Mouse (Mus musculus) forebrain, embryonic 11.5 days (tissue): ENCODE data around the gene Gm11541. TPM values are rescaled to one million over a fixed set of nuclear protein-coding genes. Genes with fewer than 3 reads are reported as not detected.

Experiments
- ATAC-seq: fragments of 200-750 bp; cut with Nextera tagmentation; replicated peaks from 2 replicates; pipeline ENCODE4 v1.8.0; 2017; ENCODE audit warnings: moderate TSS enrichment; ENCODE audit not compliant: low FRiP score
- DNase-seq: peaks from one replicate; pipeline ENCODE4 v3.0.0-alpha.2; 2017; ENCODE audit warnings: low spot score
- H3K27ac ChIP-seq: fragments of 300-500 bp; sonication (generic); 2 replicates; pipeline ENCODE4 v1.5.1; 2014; ENCODE audit warnings: low read depth, low read length
- H3K27me3 ChIP-seq: fragments of 300-500 bp; sonication (generic); 2 replicates; pipeline ENCODE4 v1.6.1; 2014; ENCODE audit warnings: mild to moderate bottlenecking, low read length, mixed read lengths; ENCODE audit not compliant: control insufficient read depth, insufficient read depth
- H3K36me3 ChIP-seq: fragments of 300-500 bp; sonication (generic); 2 replicates; pipeline ENCODE4 v1.6.1; 2014; ENCODE audit warnings: mild to moderate bottlenecking, low read length, moderate library complexity, mixed read lengths; ENCODE audit not compliant: control insufficient read depth, insufficient read depth
- H3K4me1 ChIP-seq: fragments of 300-500 bp; sonication (generic); replicated peaks from 2 replicates; pipeline ENCODE4 v1.6.1; 2014; ENCODE audit warnings: low read length, mixed read lengths; ENCODE audit not compliant: control insufficient read depth, insufficient read depth
- H3K4me2 ChIP-seq: fragments of 300-500 bp; sonication (generic); 2 replicates; pipeline ENCODE4 v1.6.1; 2014; ENCODE audit warnings: low read depth, mild to moderate bottlenecking, low read length, moderate library complexity, mixed read lengths; ENCODE audit not compliant: severe bottlenecking
- H3K4me3 ChIP-seq: fragments of 300-500 bp; sonication (generic); 2 replicates; pipeline ENCODE4 v1.5.1; 2014; ENCODE audit warnings: low read depth, low read length
- H3K9ac ChIP-seq: fragments of 300-500 bp; sonication (generic); 2 replicates; pipeline ENCODE4 v1.6.1; 2014; ENCODE audit warnings: low read length
- H3K9me3 ChIP-seq: fragments of 300-500 bp; sonication (generic); 2 replicates; pipeline ENCODE4 v1.6.1; 2016; ENCODE audit warnings: low read length, mixed read lengths; ENCODE audit not compliant: control insufficient read depth
- WGBS: fragments of 180-500 bp; shearing (Covaris S2); extraction: QIAGEN DNeasy Blood & Tissue Kit; methylation state at CpG from one replicate; pipeline ENCODE4 v1.1.7; 2014; 5-methylcytosine and 5-hydroxymethylcytosine counted together
- polyA plus RNA-seq: library from polyadenylated mRNA; unstranded; fragments of >200 nt; fragmentation: Nextera tagmentation; extraction: Ambion mirVana; gene quantifications from 2 replicates; pipeline ENCODE4 v1.2.1, GENCODE M21; 2014

Gm11541 gene
- polyA plus RNA-seq, 1 experiment from 2014 or later: not detected

GRCm38 (mm10) chr11:94727306-94727705 is 23.0 kb upstream of the Gm11541 start:
- Histone ChIP-seq H3K4me2 (no peak overlapping the region), H3K4me1 (no peaks in the 10 kb centered on the region), H3K27me3 (no peaks in the 10 kb centered on the region), H3K9me3 (no peaks in the 10 kb centered on the region), H3K4me3 (no peak overlapping the region), H3K27ac (no peak overlapping the region), H3K36me3 (no peaks in the 10 kb centered on the region), H3K9ac (no peak overlapping the region)
- DNase-seq: no peak
- ATAC-seq: no peak
- WGBS: 87% methylated on average over 3 of the region's 3 CpGs

- no peaks in the 10 kb centered on the region; the same call in 1 of the 2 replicates for H3K4me1 ChIP-seq
- WGBS: 69% methylated on average over 2 of the region's 2 CpGs
- no peak overlapping the region for H3K27ac ChIP-seq
- H3K36me3 ChIP-seq: no peaks in the 10 kb centered on the region
- DNase-seq: no peak
- no peak overlapping the region for H3K9ac ChIP-seq
- no peak overlapping the region for H3K4me2 ChIP-seq
- H3K27me3 ChIP-seq: no peaks in the 10 kb centered on the region
- no peaks in the 10 kb centered on the region for H3K9me3 ChIP-seq
- H3K4me3 ChIP-seq: no peak overlapping the region
- ATAC-seq: no peak
These were observed 14.9 kb upstream of the Gm11541 start for GRCm38 (mm10) chr11:94719216-94719615.

GRCm38 (mm10) chr11:94718113-94718909 is 14.0 kb upstream of the Gm11541 start:
- ATAC-seq (no peak), DNase-seq (no peak)
- H3K9me3 ChIP-seq: no peaks in the 10 kb centered on the region
- H3K9ac ChIP-seq: no peak overlapping the region
- no peak overlapping the region for H3K4me3 ChIP-seq
- H3K36me3 ChIP-seq: no peaks in the 10 kb centered on the region
- H3K4me1 ChIP-seq: no peaks in the 10 kb centered on the region; the same call in 1 of the 2 replicates
- H3K27me3 ChIP-seq: no peaks in the 10 kb centered on the region
- H3K27ac ChIP-seq: no peak overlapping the region
- 90% methylated on average over 7 of the region's 7 CpGs for WGBS
- H3K4me2 ChIP-seq: no peak overlapping the region

- Histone ChIP-seq H3K4me1 (no peaks in the 10 kb centered on the region; the same call in 1 of the 2 replicates), H3K9ac (no peak overlapping the region), H3K9me3 (no peaks in the 10 kb centered on the region), H3K4me3 (no peak overlapping the region), H3K27me3 (no peaks in the 10 kb centered on the region), H3K27ac (no peak overlapping the region), H3K36me3 (no peaks in the 10 kb centered on the region), H3K4me2 (no peak overlapping the region)
- no peak for ATAC-seq
- 48% methylated on average over 11 of the region's 11 CpGs for WGBS
- DNase-seq: no peak
These were observed 12.9 kb upstream of the Gm11541 start for GRCm38 (mm10) chr11:94717239-94717638.

GRCm38 (mm10) chr11:94716754-94717153 is 12.5 kb upstream of the Gm11541 start:
- Histone ChIP-seq H3K27ac (no peak overlapping the region), H3K4me3 (no peak overlapping the region), H3K9me3 (no peaks in the 10 kb centered on the region), H3K9ac (no peak overlapping the region), H3K36me3 (no peaks in the 10 kb centered on the region), H3K27me3 (no peaks in the 10 kb centered on the region), H3K4me1 (no peaks in the 10 kb centered on the region; the same call in 1 of the 2 replicates), H3K4me2 (no peak overlapping the region)
- DNase-seq (peak; percentile 68), ATAC-seq (no peak)
- 17% methylated on average over 9 of the region's 9 CpGs for WGBS

GRCm38 (mm10) chr11:94715622-94716021 is 11.3 kb upstream of the Gm11541 start:
- H3K9ac ChIP-seq: no peak overlapping the region
- 82% methylated on average over 5 of the region's 5 CpGs for WGBS
- no peak overlapping the region for H3K4me2 ChIP-seq
- H3K27me3 ChIP-seq: no peaks in the 10 kb centered on the region
- H3K9me3 ChIP-seq: no peaks in the 10 kb centered on the region
- ATAC-seq (no peak), DNase-seq (no peak)
- no peaks in the 10 kb centered on the region for H3K36me3 ChIP-seq
- no peak overlapping the region for H3K27ac ChIP-seq
- H3K4me1 ChIP-seq: no peaks in the 10 kb centered on the region; the same call in 1 of the 2 replicates
- no peak overlapping the region for H3K4me3 ChIP-seq

GRCm38 (mm10) chr11:94713246-94713860 is 9.1 kb upstream of the Gm11541 start:
- Histone ChIP-seq H3K9me3 (no peaks in the 10 kb centered on the region), H3K27me3 (no peaks in the 10 kb centered on the region), H3K4me3 (no peak overlapping the region), H3K4me2 (no peak overlapping the region), H3K4me1 (no peaks in the 10 kb centered on the region; the same call in 1 of the 2 replicates), H3K36me3 (no peaks in the 10 kb centered on the region), H3K27ac (no peak overlapping the region), H3K9ac (no peak overlapping the region)
- 73% methylated on average over 11 of the region's 11 CpGs for whole genome bisulfite sequencing
- no peak for ATAC-seq
- DNase-seq: no peak

GRCm38 (mm10) chr11:94704020-94704419 is 279 bp downstream of the Gm11541 start:
- Histone ChIP-seq H3K9me3 (no peaks in the 10 kb centered on the region), H3K36me3 (no peaks in the 10 kb centered on the region), H3K4me3 (no peak overlapping the region), H3K27me3 (no peaks in the 10 kb centered on the region), H3K27ac (no peak overlapping the region), H3K4me2 (no peak overlapping the region), H3K4me1 (no peaks in the 10 kb centered on the region; the same call in 1 of the 2 replicates), H3K9ac (no peak overlapping the region)
- 38% methylated on average over 7 of the region's 7 CpGs for WGBS
- DNase-seq: no peak
- no peak for ATAC-seq
